Mouse (Mus musculus) mouse trophoblast stem cell (cell line): Measurements from ENCODE around the gene Psma3.

Source experiments
- in situ Hi-C, 2 experiments: fragments of 300-500 bp; cut with MseI, MboI; formaldehyde crosslinking; loops; 2 replicates in 1 of 2; 3 replicates in 1 of 2; pipeline ENCODE4 v1.15.1; 2025

Psma3 gene

GRCm38 (mm10) chr12:70974441-70975266 is at the start of gene Psma3:
Gene Psma3, plus strand, starts transcription at chr12:70974621.
- in situ Hi-C loops, result no loop called here

- in situ Hi-C loops, result no loop called here
Measured at GRCm38 (mm10) chr12:70929781-70930180, 44.6 kb upstream of the Psma3 start.

- in situ Hi-C loops, result no loop called here
Measured at GRCm38 (mm10) chr12:70937150-70937549, 37.3 kb upstream of the Psma3 start.

- in situ Hi-C loops, result no loop called here
Measured at GRCm38 (mm10) chr12:70937571-70938384, 36.6 kb upstream of the Psma3 start, which contains the start of gene Actr10. Gene Actr10, plus strand, starts transcription at chr12:70937857.

- in situ Hi-C loops, result no loop called here
Measured at GRCm38 (mm10) chr12:70940806-70941205, 33.6 kb upstream of the Psma3 start.

GRCm38 (mm10) chr12:70944181-70944580 is 30.2 kb upstream of the Psma3 start:
- in situ Hi-C loops, result no loop called here

GRCm38 (mm10) chr12:70946585-70947256 is 27.7 kb upstream of the Psma3 start:
- in situ Hi-C loops, result no loop called here

GRCm38 (mm10) chr12:70958640-70959039 is 15.8 kb upstream of the Psma3 start:
- in situ Hi-C loops, result no loop called here

- in situ Hi-C loops, result no loop called here
Measured at GRCm38 (mm10) chr12:70967581-70967980, 6.8 kb upstream of the Psma3 start.

- in situ Hi-C loops, result no loop called here
Measured at GRCm38 (mm10) chr12:70968141-70968790, 6.2 kb upstream of the Psma3 start.

- in situ Hi-C loops, result no loop called here
Measured at GRCm38 (mm10) chr12:70968791-70969307, 5.6 kb upstream of the Psma3 start.

GRCm38 (mm10) chr12:70969485-70970184 is 4.8 kb upstream of the Psma3 start:
- in situ Hi-C loops, result no loop called here

- in situ Hi-C loops, result no loop called here
Measured at GRCm38 (mm10) chr12:70973831-70974230, 590 bp upstream of the Psma3 start.

GRCm38 (mm10) chr12:70975406-70975805 is 985 bp downstream of the Psma3 start:
- in situ Hi-C loops, result no loop called here

- in situ Hi-C loops, result no loop called here
Measured at GRCm38 (mm10) chr12:70975891-70976290, 1.5 kb downstream of the Psma3 start.

GRCm38 (mm10) chr12:70978345-70978744 is 3.9 kb downstream of the Psma3 start:
- in situ Hi-C loops, result no loop called here

- in situ Hi-C loops, result no loop called here
Measured at GRCm38 (mm10) chr12:70984855-70985550, 10.6 kb downstream of the Psma3 start.

- in situ Hi-C loops, result no loop called here
Measured at GRCm38 (mm10) chr12:70997225-70997624, 22.8 kb downstream of the Psma3 start.

- in situ Hi-C loops, result no loop called here
Measured at GRCm38 (mm10) chr12:70999423-70999903, 25.0 kb downstream of the Psma3 start.

- in situ Hi-C loops, result no loop called here
Measured at GRCm38 (mm10) chr12:71000344-71000743, 25.9 kb downstream of the Psma3 start.
